Mouse (Mus musculus): ENCODE measurements around the gene Cdc20b. TPM values are rescaled to one million over a fixed set of nuclear protein-coding genes. Genes with fewer than 3 reads are reported as not detected.

The Cdc20b gene
- polyA plus RNA-seq, 1 experiment from 2014 or later: 0.12 TPM

DNA sequence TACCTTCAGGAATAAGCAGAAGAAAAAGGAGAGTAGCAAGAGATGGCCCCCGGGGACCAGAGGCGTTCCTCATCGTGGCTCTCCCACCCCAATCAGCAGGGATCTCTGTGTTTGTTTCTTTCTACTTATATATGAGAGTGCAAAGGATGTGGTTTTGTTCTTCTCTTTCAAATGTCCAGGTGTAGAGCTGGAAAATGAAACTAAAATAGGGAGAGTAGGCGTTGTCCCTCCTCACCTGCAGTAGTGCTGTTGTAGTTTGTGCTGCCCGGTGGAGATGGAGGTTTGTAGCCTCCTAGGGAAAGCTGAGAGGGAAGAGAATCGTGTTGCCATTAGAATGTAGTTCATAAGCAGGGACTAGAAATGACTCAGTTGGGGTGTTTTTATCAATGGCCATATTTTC is 66.0 kb downstream of the Cdc20b start, which contains the start of gene Gzma:
TSS of gene Gzma (minus strand) at position 103 of the 400 bp plus-strand sequence.
- Histone ChIP-seq H3K27me3 (ENCODE audit: control insufficient read depth, insufficient read depth, low read length) (no peaks in the 10 kb centered on the region), H3K9ac (replicated peaks; ENCODE audit: low read depth, low read length) (no peak within 1 kb of the TSS), H3K4me1 (ENCODE audit: control insufficient read depth, insufficient read depth, low read length) (no peaks in the 10 kb centered on the region), H3K27ac (ENCODE audit: low read depth, low read length) (no peak within 1 kb of the TSS), H3K4me2 (ENCODE audit: low read depth, low read length) (no peak within 1 kb of the TSS), H3K9me3 (ENCODE audit: control insufficient read depth, low read length) (no peaks in the 10 kb centered on the region), H3K36me3 (ENCODE audit: control insufficient read depth, insufficient read depth, low read length) (no peaks in the 10 kb centered on the region), H3K4me3 (ENCODE audit: low read depth, low read length) (no peak within 1 kb of the TSS)
- WGBS: 87% methylated on average over 6 of the region's 6 CpGs
- no peak for ATAC-seq (ENCODE audit: low read depth)

DNA sequence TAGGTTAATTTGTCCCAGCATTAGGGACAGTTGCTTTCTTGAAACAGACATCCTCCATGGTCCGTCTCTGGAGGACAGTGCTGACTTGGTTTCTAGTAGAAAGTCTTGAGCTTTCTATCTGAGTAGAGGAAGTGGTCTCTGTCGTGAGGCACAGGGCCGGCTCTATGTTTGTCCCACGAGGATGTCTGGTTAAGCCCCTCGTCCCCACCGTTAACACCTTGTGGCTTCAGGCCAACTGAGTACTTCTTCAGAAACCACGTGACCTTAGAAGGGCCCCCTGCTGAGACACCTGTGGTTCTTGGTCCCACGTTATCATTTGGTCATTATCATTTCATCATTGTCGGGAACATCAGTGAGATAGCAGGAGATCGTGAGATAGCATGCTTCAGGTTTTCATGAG is 66.9 kb downstream of the Cdc20b start:
- Histone ChIP-seq H3K36me3 (ENCODE audit: control insufficient read depth, insufficient read depth, low read length) (no peaks in the 10 kb centered on the region), H3K9me3 (ENCODE audit: control insufficient read depth, low read length) (no peaks in the 10 kb centered on the region), H3K4me3 (ENCODE audit: low read depth, low read length) (no peak overlapping the region), H3K9ac (replicated peaks; ENCODE audit: low read depth, low read length) (no peak overlapping the region), H3K4me1 (ENCODE audit: control insufficient read depth, insufficient read depth, low read length) (no peaks in the 10 kb centered on the region), H3K4me2 (ENCODE audit: low read depth, low read length) (no peak overlapping the region), H3K27me3 (ENCODE audit: control insufficient read depth, insufficient read depth, low read length) (no peaks in the 10 kb centered on the region), H3K27ac (ENCODE audit: low read depth, low read length) (no peak overlapping the region)
- ATAC-seq (ENCODE audit: low read depth): no peak
- WGBS: 84% methylated on average over 10 of the region's 10 CpGs

DNA sequence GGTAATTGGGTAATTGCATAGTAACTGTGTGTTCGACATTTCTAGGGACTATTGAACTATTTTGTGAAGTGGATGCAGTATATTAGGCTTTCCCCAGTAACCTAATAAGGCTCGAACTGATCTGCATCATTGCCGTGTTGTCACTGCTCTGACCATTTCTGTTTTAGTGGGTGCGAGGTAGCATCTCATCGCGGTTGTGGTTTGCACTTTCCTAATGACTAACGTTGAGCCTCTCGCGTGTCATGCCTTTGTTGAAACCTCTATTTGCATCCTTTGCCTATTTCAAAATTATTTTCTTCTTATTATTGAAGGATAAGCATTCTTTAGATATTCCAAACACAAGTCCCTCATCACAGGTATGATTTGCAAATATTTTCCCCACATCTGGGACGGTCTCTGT is 69.8 kb downstream of the Cdc20b start:
- H3K4me2 ChIP-seq (ENCODE audit: low read depth, low read length): no peak overlapping the region
- 92% methylated on average over 10 of the region's 10 CpGs for WGBS
- no peaks in the 10 kb centered on the region for H3K9me3 ChIP-seq (ENCODE audit: control insufficient read depth, low read length)
- H3K36me3 ChIP-seq (ENCODE audit: control insufficient read depth, insufficient read depth, low read length): no peaks in the 10 kb centered on the region
- H3K9ac ChIP-seq (replicated peaks; ENCODE audit: low read depth, low read length): no peak overlapping the region
- no peak for ATAC-seq (ENCODE audit: low read depth)
- H3K27me3 ChIP-seq (ENCODE audit: control insufficient read depth, insufficient read depth, low read length): no peaks in the 10 kb centered on the region
- H3K27ac ChIP-seq (ENCODE audit: low read depth, low read length): no peak overlapping the region
- no peaks in the 10 kb centered on the region for H3K4me1 ChIP-seq (ENCODE audit: control insufficient read depth, insufficient read depth, low read length)
- H3K4me3 ChIP-seq (ENCODE audit: low read depth, low read length): no peak overlapping the region

DNA sequence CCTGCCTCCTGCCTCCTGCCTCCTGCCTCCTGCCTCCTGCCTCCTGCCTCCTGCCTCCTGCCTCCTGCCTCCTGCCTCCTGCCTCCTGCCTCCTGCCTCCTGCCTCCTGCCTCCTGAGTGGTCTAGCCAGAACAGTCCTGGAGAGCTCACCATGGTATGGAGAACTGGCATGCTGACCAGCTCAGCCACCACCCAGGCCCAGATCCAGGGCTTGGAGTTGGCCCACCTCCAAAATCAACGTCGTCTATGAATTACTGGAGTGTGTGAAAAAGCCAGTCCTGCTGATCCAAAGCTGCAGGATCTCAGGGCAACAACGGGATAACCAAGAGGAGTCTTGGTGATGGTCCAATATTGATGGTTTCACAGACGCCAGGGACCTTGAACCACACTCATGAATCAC is 84.1 kb downstream of the Cdc20b start:
- WGBS: 68% methylated on average over 4 of the region's 4 CpGs
- no peak for ATAC-seq (ENCODE audit: low read depth)
- no peaks in the 10 kb centered on the region for H3K4me1 ChIP-seq (ENCODE audit: control insufficient read depth, insufficient read depth, low read length)
- H3K27me3 ChIP-seq (ENCODE audit: control insufficient read depth, insufficient read depth, low read length): no peaks in the 10 kb centered on the region
- H3K36me3 ChIP-seq (ENCODE audit: control insufficient read depth, insufficient read depth, low read length): no peaks in the 10 kb centered on the region
- H3K9ac ChIP-seq (replicated peaks; ENCODE audit: low read depth, low read length): no peak overlapping the region
- no peak overlapping the region for H3K4me3 ChIP-seq (ENCODE audit: low read depth, low read length)
- no peak overlapping the region for H3K27ac ChIP-seq (ENCODE audit: low read depth, low read length)
- H3K9me3 ChIP-seq (ENCODE audit: control insufficient read depth, low read length): no peaks in the 10 kb centered on the region
- no peak overlapping the region for H3K4me2 ChIP-seq (ENCODE audit: low read depth, low read length)

DNA sequence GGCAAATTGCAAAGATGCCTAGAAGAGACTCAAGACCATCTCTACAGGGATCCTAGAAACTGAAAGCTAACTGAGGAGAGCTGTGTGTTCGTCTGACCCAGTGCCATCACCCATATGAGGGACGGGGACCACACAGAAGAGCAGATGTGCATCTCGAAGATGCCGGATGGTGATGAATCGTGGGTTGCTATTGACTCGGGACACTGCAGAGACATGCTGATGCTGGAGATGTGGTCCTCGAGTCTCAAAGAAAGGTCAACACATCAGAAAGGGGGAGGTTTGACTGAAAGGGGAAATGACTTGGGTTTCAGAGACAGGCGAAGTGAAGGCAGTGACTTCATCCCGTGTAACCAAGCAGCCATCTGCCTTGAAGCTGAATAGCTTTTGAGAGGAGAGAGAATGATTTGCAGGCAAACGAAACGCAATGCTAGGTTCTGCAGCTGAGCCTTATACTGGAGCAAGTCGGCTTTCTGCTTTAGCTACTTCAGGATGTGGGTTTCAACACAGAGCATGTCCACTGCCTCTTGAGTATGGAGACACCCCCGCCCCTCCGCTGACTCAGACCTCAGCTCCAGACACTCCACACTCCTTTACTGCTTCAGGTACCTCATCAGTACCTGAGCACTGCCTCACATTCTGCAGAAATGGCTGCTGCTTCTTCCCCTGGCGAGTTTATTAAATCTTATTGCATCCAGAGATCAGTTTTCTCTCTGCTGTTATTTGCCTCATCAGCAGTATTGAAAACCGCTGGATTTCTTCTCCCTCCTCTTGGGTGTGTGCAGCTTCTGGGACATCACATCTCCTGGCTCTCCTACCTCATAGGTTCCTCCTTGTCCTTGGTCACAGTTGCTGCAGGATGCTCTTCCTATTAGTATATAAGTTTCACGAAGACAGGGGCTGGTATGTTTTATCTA is 85.7 kb downstream of the Cdc20b start:
- H3K36me3 ChIP-seq (ENCODE audit: control insufficient read depth, insufficient read depth, low read length): no peaks in the 10 kb centered on the region
- no peak for ATAC-seq (ENCODE audit: low read depth)
- no peak overlapping the region for H3K27ac ChIP-seq (ENCODE audit: low read depth, low read length)
- no peak overlapping the region for H3K9ac ChIP-seq (replicated peaks; ENCODE audit: low read depth, low read length)
- H3K4me3 ChIP-seq (ENCODE audit: low read depth, low read length): no peak overlapping the region
- H3K4me1 ChIP-seq (ENCODE audit: control insufficient read depth, insufficient read depth, low read length): no peaks in the 10 kb centered on the region
- H3K27me3 ChIP-seq (ENCODE audit: control insufficient read depth, insufficient read depth, low read length): no peaks in the 10 kb centered on the region
- no peak overlapping the region for H3K4me2 ChIP-seq (ENCODE audit: low read depth, low read length)
- 90% methylated on average over 17 of the region's 17 CpGs for WGBS
- H3K9me3 ChIP-seq (ENCODE audit: control insufficient read depth, low read length): no peaks in the 10 kb centered on the region

DNA sequence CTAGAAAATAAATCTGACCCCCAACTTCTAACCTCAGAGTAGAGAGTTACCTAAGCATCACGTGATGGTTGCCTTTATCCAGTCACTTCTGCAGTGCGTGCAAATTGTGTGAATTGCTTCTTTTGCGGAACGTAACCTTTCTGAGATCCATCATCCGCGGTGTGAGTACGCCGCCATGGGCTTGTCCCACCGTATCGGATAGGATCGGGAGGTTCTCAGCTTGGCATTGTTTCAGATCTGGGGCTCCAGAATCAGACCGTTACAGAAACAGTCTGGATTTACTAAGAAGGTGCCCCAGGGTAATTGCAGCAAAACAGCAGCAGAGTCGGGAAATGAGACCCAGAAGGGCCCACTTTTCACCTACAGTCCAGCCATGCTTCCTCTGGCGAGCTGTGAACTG is 86.4 kb downstream of the Cdc20b start:
- ATAC-seq (ENCODE audit: low read depth): no peak
- Histone ChIP-seq H3K9ac (replicated peaks; ENCODE audit: low read depth, low read length) (no peak overlapping the region), H3K27ac (ENCODE audit: low read depth, low read length) (no peak overlapping the region), H3K36me3 (ENCODE audit: control insufficient read depth, insufficient read depth, low read length) (no peaks in the 10 kb centered on the region), H3K9me3 (ENCODE audit: control insufficient read depth, low read length) (no peaks in the 10 kb centered on the region), H3K4me1 (ENCODE audit: control insufficient read depth, insufficient read depth, low read length) (no peaks in the 10 kb centered on the region), H3K27me3 (ENCODE audit: control insufficient read depth, insufficient read depth, low read length) (no peaks in the 10 kb centered on the region), H3K4me2 (ENCODE audit: low read depth, low read length) (no peak overlapping the region), H3K4me3 (ENCODE audit: low read depth, low read length) (no peak overlapping the region)
- WGBS: 90% methylated on average over 14 of the region's 14 CpGs

DNA sequence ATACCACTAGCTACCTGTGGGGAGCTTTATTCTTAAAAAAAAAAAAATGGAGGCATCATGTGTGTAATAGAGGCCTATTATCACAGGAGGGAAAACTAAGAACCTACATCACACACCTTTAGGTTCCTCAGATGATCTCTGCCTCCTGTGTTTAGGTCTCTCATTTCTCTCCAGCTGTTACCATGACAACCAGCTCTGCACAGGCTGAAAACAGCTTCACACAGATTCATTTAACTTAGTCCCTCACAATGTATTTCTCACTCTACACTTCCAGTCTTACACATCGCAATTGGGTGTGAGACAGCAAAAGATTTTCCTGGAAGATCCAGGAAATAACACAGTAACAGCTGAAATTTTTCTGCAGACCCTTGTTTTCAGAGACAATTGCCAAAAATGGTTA is 95.1 kb downstream of the Cdc20b start:
- peak; percentile 66; the same call in 1 of the 2 replicates for ATAC-seq (ENCODE audit: low read depth)
- Histone ChIP-seq H3K4me2 (ENCODE audit: low read depth, low read length) (no peak overlapping the region), H3K9ac (replicated peaks; ENCODE audit: low read depth, low read length) (no peak overlapping the region), H3K27ac (ENCODE audit: low read depth, low read length) (no peak overlapping the region), H3K27me3 (ENCODE audit: control insufficient read depth, insufficient read depth, low read length) (no peaks in the 10 kb centered on the region), H3K4me1 (ENCODE audit: control insufficient read depth, insufficient read depth, low read length) (no peaks in the 10 kb centered on the region), H3K9me3 (ENCODE audit: control insufficient read depth, low read length) (no peaks in the 10 kb centered on the region), H3K36me3 (ENCODE audit: control insufficient read depth, insufficient read depth, low read length) (no peaks in the 10 kb centered on the region), H3K4me3 (ENCODE audit: low read depth, low read length) (no peak overlapping the region)
- 81% methylated on average over 1 of the region's 1 CpGs for WGBS

DNA sequence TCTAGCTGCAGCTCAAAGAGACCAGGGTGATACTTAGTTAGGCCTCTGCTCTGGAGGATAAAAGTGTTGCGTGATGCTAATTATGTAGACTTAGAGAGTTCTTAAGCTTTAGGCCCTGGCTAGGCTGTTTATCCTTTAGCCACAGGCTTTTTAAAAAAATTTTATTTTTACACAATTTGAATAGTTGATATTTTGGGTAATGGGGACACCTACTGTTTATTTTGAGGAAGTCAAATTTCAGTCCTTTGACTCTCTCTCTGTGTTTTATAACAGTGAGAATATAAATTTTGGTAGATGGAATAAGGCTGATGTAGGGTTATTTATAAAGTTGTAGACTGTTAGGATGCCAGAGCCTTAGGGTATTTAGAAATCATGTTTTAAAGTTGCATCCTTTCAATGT is 104.7 kb downstream of the Cdc20b start:
- H3K9ac ChIP-seq (replicated peaks; ENCODE audit: low read depth, low read length): no peak overlapping the region
- no peak overlapping the region for H3K27ac ChIP-seq (ENCODE audit: low read depth, low read length)
- H3K4me3 ChIP-seq (ENCODE audit: low read depth, low read length): no peak overlapping the region
- no peaks in the 10 kb centered on the region for H3K36me3 ChIP-seq (ENCODE audit: control insufficient read depth, insufficient read depth, low read length)
- no peaks in the 10 kb centered on the region for H3K9me3 ChIP-seq (ENCODE audit: control insufficient read depth, low read length)
- H3K27me3 ChIP-seq (ENCODE audit: control insufficient read depth, insufficient read depth, low read length): no peaks in the 10 kb centered on the region
- H3K4me2 ChIP-seq (ENCODE audit: low read depth, low read length): no peak overlapping the region
- no peaks in the 10 kb centered on the region for H3K4me1 ChIP-seq (ENCODE audit: control insufficient read depth, insufficient read depth, low read length)
- no peak for ATAC-seq (ENCODE audit: low read depth)
- WGBS: 98% methylated on average over 1 of the region's 1 CpGs
